Mouse (Mus musculus): Measurements from ENCODE around the gene Ica1. TPM values are rescaled to one million over a fixed set of nuclear protein-coding genes. Genes with fewer than 3 reads are reported as not detected.

The Ica1 gene
- polyA plus RNA-seq, 1 experiment, result 20.0 TPM

GRCm38 (mm10) chr6:8638122-8638521 lies 140.2 kb downstream of the Ica1 start:
- no peak for DNase-seq (ENCODE audit: low read depth)
- TF ChIP-seq CTCF (IDR thresholded peaks at IDR 0.05; ENCODE audit: borderline replicate concordance, extremely low read depth, insufficient read depth, insufficient read length), result no peak
- no peak for TF ChIP-seq POLR2A (IDR thresholded peaks at IDR 0.05; ENCODE audit: borderline replicate concordance, extremely low read depth, insufficient read depth, insufficient read length, poor library complexity, severe bottlenecking)

- TF ChIP-seq POLR2A (IDR thresholded peaks at IDR 0.05; ENCODE audit: borderline replicate concordance, extremely low read depth, insufficient read depth, insufficient read length, poor library complexity, severe bottlenecking) (no peak), CTCF (IDR thresholded peaks at IDR 0.05; ENCODE audit: borderline replicate concordance, extremely low read depth, insufficient read depth, insufficient read length) (no peak)
- no peak for DNase-seq (ENCODE audit: low read depth)
Measured at GRCm38 (mm10) chr6:8632701-8633100, 145.6 kb downstream of the Ica1 start.

DNA sequence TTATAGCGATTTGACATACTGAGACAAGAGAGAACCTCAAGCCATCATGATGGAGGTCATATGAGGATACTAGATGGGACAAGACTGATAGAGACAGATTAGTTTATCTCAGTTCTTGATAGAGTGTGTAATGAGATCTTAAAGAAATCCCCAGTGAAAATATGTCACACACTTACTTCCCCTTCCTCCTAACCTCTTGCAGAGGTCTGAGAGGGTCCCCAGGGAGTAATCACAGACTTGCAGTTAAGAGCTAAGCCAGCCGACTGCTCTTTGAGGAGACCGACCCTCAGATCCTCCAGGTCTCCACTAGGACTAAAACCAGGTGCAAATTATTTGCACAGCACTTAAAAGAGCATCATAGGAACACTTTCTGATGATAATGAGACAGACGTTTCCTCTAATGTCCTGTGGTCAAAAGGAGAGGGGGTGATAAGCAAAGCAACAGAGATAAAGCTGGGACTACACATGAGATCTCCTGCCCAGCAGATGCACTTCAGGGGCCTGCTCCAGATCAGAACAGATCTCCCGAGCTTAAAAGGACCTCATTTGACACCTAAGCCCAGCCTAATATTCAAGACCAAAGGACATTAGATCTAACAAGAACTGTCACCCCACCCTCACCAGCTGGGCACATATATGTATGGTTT lies 146.2 kb downstream of the Ica1 start:
- DNase-seq (ENCODE audit: low read depth), result no peak
- TF ChIP-seq POLR2A (IDR thresholded peaks at IDR 0.05; ENCODE audit: borderline replicate concordance, extremely low read depth, insufficient read depth, insufficient read length, poor library complexity, severe bottlenecking), result no peak
- no peak for TF ChIP-seq CTCF (IDR thresholded peaks at IDR 0.05; ENCODE audit: borderline replicate concordance, extremely low read depth, insufficient read depth, insufficient read length)

DNA sequence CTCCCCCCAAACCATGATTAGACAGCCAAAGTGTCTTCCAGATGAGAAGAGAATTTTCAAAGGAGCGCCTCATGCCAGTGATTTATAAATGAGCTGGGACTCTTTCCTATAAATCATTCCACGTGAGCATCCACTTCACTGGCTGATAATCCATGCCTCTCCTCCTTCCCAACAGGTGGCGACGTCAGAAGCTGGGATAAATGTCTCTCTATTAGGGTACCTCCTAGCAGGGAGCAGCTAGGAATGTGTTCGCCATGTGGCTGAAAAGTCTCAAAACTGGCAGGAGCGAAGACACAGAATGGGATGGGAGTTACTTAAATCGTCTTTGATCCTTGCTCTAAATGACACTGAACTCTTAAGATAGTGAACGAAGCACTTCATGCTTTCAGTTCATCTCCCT lies 146.9 kb downstream of the Ica1 start:
- TF ChIP-seq POLR2A (IDR thresholded peaks at IDR 0.05; ENCODE audit: borderline replicate concordance, extremely low read depth, insufficient read depth, insufficient read length, poor library complexity, severe bottlenecking), result no peak
- TF ChIP-seq CTCF (IDR thresholded peaks at IDR 0.05; ENCODE audit: borderline replicate concordance, extremely low read depth, insufficient read depth, insufficient read length), result no peak

GRCm38 (mm10) chr6:8630531-8630930 lies 147.8 kb downstream of the Ica1 start:
- no peak for DNase-seq (ENCODE audit: low read depth)
- TF ChIP-seq CTCF (IDR thresholded peaks at IDR 0.05; ENCODE audit: borderline replicate concordance, extremely low read depth, insufficient read depth, insufficient read length) (no peak), POLR2A (IDR thresholded peaks at IDR 0.05; ENCODE audit: borderline replicate concordance, extremely low read depth, insufficient read depth, insufficient read length, poor library complexity, severe bottlenecking) (no peak)

More for the DNA sequence above, 146.9 kb downstream of the Ica1 start:
- DNase-seq (ENCODE audit: low read depth), result no peak

- TF ChIP-seq CTCF (IDR thresholded peaks at IDR 0.05; ENCODE audit: borderline replicate concordance, extremely low read depth, insufficient read depth, insufficient read length), result no peak
- DNase-seq (ENCODE audit: low read depth), result no peak
Measured at GRCm38 (mm10) chr6:8628715-8629267, 149.5 kb downstream of the Ica1 start.

GRCm38 (mm10) chr6:8628226-8628625 lies 150.1 kb downstream of the Ica1 start:
- no peak for TF ChIP-seq POLR2A (IDR thresholded peaks at IDR 0.05; ENCODE audit: borderline replicate concordance, extremely low read depth, insufficient read depth, insufficient read length, poor library complexity, severe bottlenecking)
- TF ChIP-seq CTCF (IDR thresholded peaks at IDR 0.05; ENCODE audit: borderline replicate concordance, extremely low read depth, insufficient read depth, insufficient read length), result no peak
- no peak for DNase-seq (ENCODE audit: low read depth)

- no peak for TF ChIP-seq CTCF (IDR thresholded peaks at IDR 0.05; ENCODE audit: borderline replicate concordance, extremely low read depth, insufficient read depth, insufficient read length)
- TF ChIP-seq POLR2A (IDR thresholded peaks at IDR 0.05; ENCODE audit: borderline replicate concordance, extremely low read depth, insufficient read depth, insufficient read length, poor library complexity, severe bottlenecking), result no peak
Measured at GRCm38 (mm10) chr6:8623045-8623444, 155.2 kb downstream of the Ica1 start.

DNA sequence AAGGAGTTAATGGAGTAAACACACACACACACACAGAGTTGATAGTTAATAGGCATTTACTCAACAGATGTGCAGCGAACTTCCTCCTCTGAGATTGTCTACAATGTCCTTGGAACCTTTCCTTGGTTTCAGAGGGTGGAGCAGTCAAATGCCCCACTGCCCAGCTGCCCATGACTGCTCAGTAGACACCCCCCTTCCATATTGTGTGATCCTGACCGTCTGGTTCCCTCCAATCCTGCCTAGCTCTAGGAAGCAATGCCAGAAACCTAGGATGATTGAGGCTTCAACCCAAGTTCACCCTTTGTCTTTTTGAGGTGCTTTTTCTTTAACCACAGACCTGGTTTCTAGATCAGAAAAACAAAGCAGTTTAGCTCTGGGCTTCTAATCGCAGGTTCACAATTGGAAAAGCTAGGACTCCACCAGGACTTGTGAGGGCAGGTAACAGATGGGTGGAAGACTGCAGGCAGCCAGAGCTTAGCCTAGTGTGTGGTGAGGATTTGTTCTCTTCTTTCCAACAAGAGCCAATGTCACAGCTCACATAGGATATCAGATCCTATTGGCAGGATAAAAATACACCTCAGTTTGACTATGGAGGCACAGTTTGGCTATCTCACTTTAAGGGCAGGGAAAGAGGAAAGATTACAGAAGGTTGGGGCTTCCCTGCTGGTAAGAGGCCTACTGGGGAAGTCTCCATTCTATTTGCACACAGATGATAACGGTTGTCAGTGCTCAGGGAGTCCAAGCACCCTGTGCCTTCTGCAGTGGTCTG lies 158.5 kb downstream of the Ica1 start:
- TF ChIP-seq POLR2A (IDR thresholded peaks at IDR 0.05; ENCODE audit: borderline replicate concordance, extremely low read depth, insufficient read depth, insufficient read length, poor library complexity, severe bottlenecking) (no peak), CTCF (IDR thresholded peaks at IDR 0.05; ENCODE audit: borderline replicate concordance, extremely low read depth, insufficient read depth, insufficient read length) (no peak)
- DNase-seq (ENCODE audit: low read depth), result no peak

More at GRCm38 (mm10) chr6:8623045-8623444, 155.2 kb downstream of the Ica1 start:
- DNase-seq (ENCODE audit: low read depth), result no peak

- TF ChIP-seq CTCF (IDR thresholded peaks at IDR 0.05; ENCODE audit: borderline replicate concordance, extremely low read depth, insufficient read depth, insufficient read length), result no peak
- no peak for DNase-seq (ENCODE audit: low read depth)
Measured at GRCm38 (mm10) chr6:8617369-8617768, 160.9 kb downstream of the Ica1 start.

GRCm38 (mm10) chr6:8591665-8592064 lies 186.6 kb downstream of the Ica1 start:
- no peak for TF ChIP-seq POLR2A (IDR thresholded peaks at IDR 0.05; ENCODE audit: borderline replicate concordance, extremely low read depth, insufficient read depth, insufficient read length, poor library complexity, severe bottlenecking)
- TF ChIP-seq CTCF (IDR thresholded peaks at IDR 0.05; ENCODE audit: borderline replicate concordance, extremely low read depth, insufficient read depth, insufficient read length), result no peak
- DNase-seq (ENCODE audit: low read depth), result no peak

DNA sequence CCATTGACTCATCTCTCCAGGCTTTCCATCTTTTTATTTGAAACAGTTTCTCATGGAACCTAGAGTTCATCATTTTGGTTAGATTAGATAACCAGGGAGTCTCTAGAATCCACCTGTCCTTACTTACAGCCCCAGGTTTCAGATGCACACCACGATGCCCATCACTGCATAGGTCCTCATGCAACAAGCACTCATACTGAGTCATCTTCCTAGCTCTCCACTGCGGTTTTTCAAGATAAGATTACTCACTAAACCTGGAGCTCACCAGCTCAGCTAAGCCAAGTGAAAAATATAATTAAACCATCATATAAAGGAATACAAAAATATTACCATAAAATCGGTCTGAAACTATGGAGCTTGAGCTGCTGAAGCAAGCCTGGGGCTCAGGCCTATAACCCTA lies 194.4 kb downstream of the Ica1 start:
- no peak for TF ChIP-seq POLR2A (IDR thresholded peaks at IDR 0.05; ENCODE audit: borderline replicate concordance, extremely low read depth, insufficient read depth, insufficient read length, poor library complexity, severe bottlenecking)
- no peak for TF ChIP-seq CTCF (IDR thresholded peaks at IDR 0.05; ENCODE audit: borderline replicate concordance, extremely low read depth, insufficient read depth, insufficient read length)
- DNase-seq (ENCODE audit: low read depth), result no peak

Data from brain, embryonic 14.5 days (tissue).